Mouse (Mus musculus): ENCODE data around the gene Pard3b.

Pard3b gene

GRCm38 (mm10) chr1:62051186-62051825, 412.7 kb downstream of the Pard3b start:
- ATAC-seq (ENCODE audit: insufficient number of reproducible peaks, low FRiP score, low TSS enrichment), result no peak

GRCm38 (mm10) chr1:62053167-62053638, 414.6 kb downstream of the Pard3b start:
- ATAC-seq (ENCODE audit: insufficient number of reproducible peaks, low FRiP score, low TSS enrichment), result no peak

GRCm38 (mm10) chr1:62055280-62055679, 416.7 kb downstream of the Pard3b start:
- ATAC-seq (ENCODE audit: insufficient number of reproducible peaks, low FRiP score, low TSS enrichment), result peak; percentile 60; the same call in 1 of the 2 replicates

- ATAC-seq (ENCODE audit: insufficient number of reproducible peaks, low FRiP score, low TSS enrichment), result no peak
Measured at GRCm38 (mm10) chr1:62070617-62071016, 432.0 kb downstream of the Pard3b start.

- no peak for ATAC-seq (ENCODE audit: insufficient number of reproducible peaks, low FRiP score, low TSS enrichment)
Measured at GRCm38 (mm10) chr1:62071139-62071538, 432.5 kb downstream of the Pard3b start.

- no peak for ATAC-seq (ENCODE audit: insufficient number of reproducible peaks, low FRiP score, low TSS enrichment)
Measured at GRCm38 (mm10) chr1:62076171-62076570, 437.5 kb downstream of the Pard3b start.

GRCm38 (mm10) chr1:62081129-62081528, 442.5 kb downstream of the Pard3b start:
- ATAC-seq (ENCODE audit: insufficient number of reproducible peaks, low FRiP score, low TSS enrichment), result no peak

- no peak for ATAC-seq (ENCODE audit: insufficient number of reproducible peaks, low FRiP score, low TSS enrichment)
Measured at GRCm38 (mm10) chr1:62085995-62086394, 447.4 kb downstream of the Pard3b start.

- ATAC-seq (ENCODE audit: insufficient number of reproducible peaks, low FRiP score, low TSS enrichment), result no peak
Measured at GRCm38 (mm10) chr1:62087464-62087863, 448.8 kb downstream of the Pard3b start.

- no peak for ATAC-seq (ENCODE audit: insufficient number of reproducible peaks, low FRiP score, low TSS enrichment)
Measured at GRCm38 (mm10) chr1:62094885-62095284, 456.3 kb downstream of the Pard3b start.

GRCm38 (mm10) chr1:62122426-62122825, 483.8 kb downstream of the Pard3b start:
- ATAC-seq (ENCODE audit: insufficient number of reproducible peaks, low FRiP score, low TSS enrichment), result no peak

GRCm38 (mm10) chr1:62129186-62129585, 490.6 kb downstream of the Pard3b start:
- ATAC-seq (ENCODE audit: insufficient number of reproducible peaks, low FRiP score, low TSS enrichment), result no peak

GRCm38 (mm10) chr1:62148134-62148533, 509.5 kb downstream of the Pard3b start:
- ATAC-seq (ENCODE audit: insufficient number of reproducible peaks, low FRiP score, low TSS enrichment), result no peak

GRCm38 (mm10) chr1:62148786-62149185, 510.2 kb downstream of the Pard3b start:
- ATAC-seq (ENCODE audit: insufficient number of reproducible peaks, low FRiP score, low TSS enrichment), result no peak

GRCm38 (mm10) chr1:62155970-62156369, 517.3 kb downstream of the Pard3b start:
- no peak for ATAC-seq (ENCODE audit: insufficient number of reproducible peaks, low FRiP score, low TSS enrichment)

GRCm38 (mm10) chr1:62159592-62159991, 521.0 kb downstream of the Pard3b start:
- ATAC-seq (ENCODE audit: insufficient number of reproducible peaks, low FRiP score, low TSS enrichment), result no peak

- ATAC-seq (ENCODE audit: insufficient number of reproducible peaks, low FRiP score, low TSS enrichment), result no peak
Measured at GRCm38 (mm10) chr1:62175013-62175640, 536.5 kb downstream of the Pard3b start.

GRCm38 (mm10) chr1:62181638-62182037, 543.0 kb downstream of the Pard3b start:
- ATAC-seq (ENCODE audit: insufficient number of reproducible peaks, low FRiP score, low TSS enrichment), result no peak

GRCm38 (mm10) chr1:62182634-62183033, 544.0 kb downstream of the Pard3b start:
- ATAC-seq (ENCODE audit: insufficient number of reproducible peaks, low FRiP score, low TSS enrichment), result no peak

GRCm38 (mm10) chr1:62190786-62191185, 552.2 kb downstream of the Pard3b start:
- ATAC-seq (ENCODE audit: insufficient number of reproducible peaks, low FRiP score, low TSS enrichment), result no peak

GRCm38 (mm10) chr1:62197515-62197914, 558.9 kb downstream of the Pard3b start:
- no peak for ATAC-seq (ENCODE audit: insufficient number of reproducible peaks, low FRiP score, low TSS enrichment)

GRCm38 (mm10) chr1:62200919-62201318, 562.3 kb downstream of the Pard3b start:
- no peak for ATAC-seq (ENCODE audit: insufficient number of reproducible peaks, low FRiP score, low TSS enrichment)

Data from cerebellum, adult (tissue).